Comparison of ENCODE assay signal across 7 mouse cellular contexts in genomic region chr7:126474486-126474955, GRCm38 (mm10). TPM values are rescaled to one million over a fixed set of nuclear protein-coding genes. Genes with fewer than 3 reads are reported as not detected.
DNase-seq lines count a peak whose midpoint lies in the region; ATAC-seq and TF ChIP-seq lines count a peak whose summit lies in the region.

No protein-coding gene starts in this region.

- H3K4me3 ChIP-seq in lung, adult 2 months (replicated peaks; ENCODE audit: extremely low read depth, low read depth, low read length), result peak overlapping the region; percentile 85
- peak overlapping the region; percentile 94 for H3K4me3 ChIP-seq in bone marrow macrophage, adult 2 months (ENCODE audit: insufficient read depth, low read length)
- H3K4me3 ChIP-seq in forebrain, embryonic 14.5 days (ENCODE audit: low read depth, low read length), result peak overlapping the region; percentile 93
- H3K4me3 ChIP-seq in limb, embryonic 11.5 days (ENCODE audit: low read depth, low read length), result peak overlapping the region; percentile 70
- H3K4me3 ChIP-seq in neural tube, embryonic 14.5 days (ENCODE audit: low read depth, low read length), result peak overlapping the region; percentile 83

- TF ChIP-seq CTCF in lung, adult 2 months (IDR thresholded peaks at IDR 0.05; ENCODE audit: insufficient read depth, low read length), result no peak
- no peak for TF ChIP-seq CTCF in bone marrow macrophage, adult 2 months (IDR thresholded peaks at IDR 0.05; ENCODE audit: low read depth, low read length)

- H3K27ac ChIP-seq in bone marrow macrophage, adult 2 months (ENCODE audit: insufficient read depth, low read depth, low read length), result 0 out of 2 replicates have a peak overlapping the region, but pooled peaks have one; percentile 15
- peak overlapping the region; percentile 94 for H3K27ac ChIP-seq in forebrain, embryonic 14.5 days (ENCODE audit: low read depth, low read length)
- H3K27ac ChIP-seq in limb, embryonic 11.5 days (replicated peaks; ENCODE audit: low read depth, low read length), result no peak overlapping the region
- H3K27ac ChIP-seq in neural tube, embryonic 14.5 days (ENCODE audit: low read depth, low read length), result peak overlapping the region; percentile 91

- TF ChIP-seq POLR2A in lung, adult 2 months (IDR thresholded peaks at IDR 0.05; ENCODE audit: borderline replicate concordance, extremely low read depth, low read depth, low read length), result no peak
- TF ChIP-seq POLR2A in bone marrow macrophage, adult 2 months (IDR thresholded peaks at IDR 0.05; ENCODE audit: borderline replicate concordance, low read depth, low read length), result no peak

- H3K9me3 ChIP-seq in forebrain, embryonic 14.5 days (replicated peaks; ENCODE audit: control insufficient read depth, low read length), result no peaks in the 10 kb centered on the region
- H3K9me3 ChIP-seq in limb, embryonic 11.5 days (ENCODE audit: control insufficient read depth, low read length), result no peaks in the 10 kb centered on the region
- no peaks in the 10 kb centered on the region for H3K9me3 ChIP-seq in neural tube, embryonic 14.5 days (ENCODE audit: control insufficient read depth, low read length)

- peak; percentile 52 for ATAC-seq in forebrain, embryonic 14.5 days
- ATAC-seq in limb, embryonic 11.5 days (ENCODE audit: insufficient number of reproducible peaks, low FRiP score, low TSS enrichment, low read depth), result peak; percentile 60
- ATAC-seq in neural tube, embryonic 14.5 days (ENCODE audit: low read depth), result peak; percentile 21

- peak overlapping the region; percentile 99 for H3K9ac ChIP-seq in forebrain, embryonic 14.5 days (ENCODE audit: low read length)
- peak overlapping the region; percentile 80 for H3K9ac ChIP-seq in limb, embryonic 11.5 days (ENCODE audit: low read length)
- H3K9ac ChIP-seq in neural tube, embryonic 14.5 days (replicated peaks; ENCODE audit: low read depth, low read length), result peak overlapping the region; percentile 96

- peaks cover 6% of the 10 kb centered on the region for H3K4me1 ChIP-seq in lung, adult 2 months (ENCODE audit: control insufficient read depth, insufficient read depth, low read length)
- peaks cover 17% of the 10 kb centered on the region for H3K4me1 ChIP-seq in bone marrow macrophage, adult 2 months (ENCODE audit: control insufficient read depth, insufficient read depth, low read length)
- H3K4me1 ChIP-seq in forebrain, embryonic 14.5 days (ENCODE audit: control insufficient read depth, insufficient read depth, low read length), result peaks cover 7% of the 10 kb centered on the region; the same call in 1 of the 2 replicates
- H3K4me1 ChIP-seq in limb, embryonic 11.5 days (ENCODE audit: control insufficient read depth, insufficient read depth, low read length), result peaks cover 6% of the 10 kb centered on the region
- peaks cover 16% of the 10 kb centered on the region for H3K4me1 ChIP-seq in neural tube, embryonic 14.5 days (ENCODE audit: control insufficient read depth, insufficient read depth, low read length)

- WGBS in lung, adult 2 months, result 2% methylated on average over 27 of the region's 27 CpGs
- 2% methylated on average over 26 of the region's 27 CpGs for WGBS in forebrain, embryonic 14.5 days
- WGBS in limb, embryonic 11.5 days, result 1% methylated on average over 27 of the region's 27 CpGs
- 2% methylated on average over 27 of the region's 27 CpGs for WGBS in neural tube, embryonic 14.5 days

- H3K4me2 ChIP-seq in forebrain, embryonic 14.5 days (ENCODE audit: low read length), result peak overlapping the region; percentile 90
- peak overlapping the region; percentile 74 for H3K4me2 ChIP-seq in limb, embryonic 11.5 days (ENCODE audit: low read depth, severe bottlenecking)
- H3K4me2 ChIP-seq in neural tube, embryonic 14.5 days (ENCODE audit: low read depth, low read length), result peak overlapping the region; percentile 87

- peaks cover 33% of the 10 kb centered on the region for H3K36me3 ChIP-seq in forebrain, embryonic 14.5 days (ENCODE audit: control insufficient read depth, insufficient read depth, low read length)
- H3K36me3 ChIP-seq in limb, embryonic 11.5 days (ENCODE audit: control insufficient read depth, insufficient read depth, low read length), result peaks cover 8% of the 10 kb centered on the region; the same call in 1 of the 2 replicates
- peaks cover 18% of the 10 kb centered on the region for H3K36me3 ChIP-seq in neural tube, embryonic 14.5 days (ENCODE audit: control insufficient read depth, insufficient read depth, low read length)

- peak; percentile 44 for DNase-seq in lung, adult 2 months
- no peak for DNase-seq in lung, postnatal 4 days
- DNase-seq in forebrain, embryonic 14.5 days (ENCODE audit: low spot score), result no peak
- DNase-seq in limb, embryonic 11.5 days (ENCODE audit: low spot score), result no peak
- no peak for DNase-seq in right cerebral cortex, postnatal 4 days

- H3K27me3 ChIP-seq in forebrain, embryonic 14.5 days (replicated peaks; ENCODE audit: control insufficient read depth, insufficient read depth, low read length), result no peaks in the 10 kb centered on the region
- no peaks in the 10 kb centered on the region for H3K27me3 ChIP-seq in limb, embryonic 11.5 days (ENCODE audit: control insufficient read depth, insufficient read depth, low read length)
- no peaks in the 10 kb centered on the region for H3K27me3 ChIP-seq in neural tube, embryonic 14.5 days (ENCODE audit: control insufficient read depth, insufficient read depth, low read length)

RNA-seq across cellular contexts. Expression of gene Sh2b1, which starts 0.7 kb away (rescaled TPM):
- 58.1 and 62.4 TPM in 2 replicates for polyA plus RNA-seq in lung, adult 2 months (2012; rRNA removed)
- 26.1 and 27.6 TPM in 2 replicates for polyA plus RNA-seq in bone marrow macrophage, adult 2 months (2012; ENCODE audit: insufficient read depth, insufficient read length, missing spikeins)
- 49.2 and 59.5 TPM in 2 replicates for polyA plus RNA-seq in forebrain, embryonic 14.5 days (2014; fragmentation: Nextera tagmentation; extraction: Ambion mirVana)
- 50.7 and 51.3 TPM in 2 replicates for polyA plus RNA-seq in limb, embryonic 11.5 days (2014; fragmentation: Nextera tagmentation; extraction: Ambion mirVana)
- 59.5 and 61.1 TPM in 2 replicates for polyA plus RNA-seq in neural tube, embryonic 14.5 days (2014; fragmentation: Nextera tagmentation; extraction: Ambion mirVana)

RNA-seq across cellular contexts. Expression of gene Atp2a1, which starts 11.6 kb away (rescaled TPM):
- polyA plus RNA-seq in lung, adult 2 months (2012; rRNA removed), result 10.7 and 289 TPM in 2 replicates
- 0.25 and 1.4 TPM in 2 replicates for polyA plus RNA-seq in bone marrow macrophage, adult 2 months (2012; ENCODE audit: insufficient read depth, insufficient read length, missing spikeins)
- polyA plus RNA-seq in forebrain, embryonic 14.5 days (2014; fragmentation: Nextera tagmentation; extraction: Ambion mirVana), result 0.12 and 0.24 TPM in 2 replicates
- polyA plus RNA-seq in limb, embryonic 11.5 days (2014; fragmentation: Nextera tagmentation; extraction: Ambion mirVana), result 16.0 and 18.8 TPM in 2 replicates
- 0.79 and 1.1 TPM in 2 replicates for polyA plus RNA-seq in neural tube, embryonic 14.5 days (2014; fragmentation: Nextera tagmentation; extraction: Ambion mirVana)

RNA-seq across cellular contexts. Expression of gene Tufm, which starts 12.6 kb away (rescaled TPM):
- polyA plus RNA-seq in lung, adult 2 months (2012; rRNA removed), result 53.1 and 71.0 TPM in 2 replicates
- polyA plus RNA-seq in bone marrow macrophage, adult 2 months (2012; ENCODE audit: insufficient read depth, insufficient read length, missing spikeins), result 39.7 and 41.0 TPM in 2 replicates
- polyA plus RNA-seq in forebrain, embryonic 14.5 days (2014; fragmentation: Nextera tagmentation; extraction: Ambion mirVana), result 135 and 147 TPM in 2 replicates
- polyA plus RNA-seq in limb, embryonic 11.5 days (2014; fragmentation: Nextera tagmentation; extraction: Ambion mirVana), result 165 and 170 TPM in 2 replicates
- 133 and 137 TPM in 2 replicates for polyA plus RNA-seq in neural tube, embryonic 14.5 days (2014; fragmentation: Nextera tagmentation; extraction: Ambion mirVana)

RNA-seq across cellular contexts. Expression of gene Atxn2l, which starts 28.7 kb away (rescaled TPM):
- polyA plus RNA-seq in lung, adult 2 months (2012; rRNA removed), result 152 and 216 TPM in 2 replicates
- polyA plus RNA-seq in bone marrow macrophage, adult 2 months (2012; ENCODE audit: insufficient read depth, insufficient read length, missing spikeins), result 128 and 131 TPM in 2 replicates
- polyA plus RNA-seq in forebrain, embryonic 14.5 days (2014; fragmentation: Nextera tagmentation; extraction: Ambion mirVana), result 36.5 and 46.3 TPM in 2 replicates
- 62.0 and 66.3 TPM in 2 replicates for polyA plus RNA-seq in limb, embryonic 11.5 days (2014; fragmentation: Nextera tagmentation; extraction: Ambion mirVana)
- 68.5 and 68.9 TPM in 2 replicates for polyA plus RNA-seq in neural tube, embryonic 14.5 days (2014; fragmentation: Nextera tagmentation; extraction: Ambion mirVana)

RNA-seq across cellular contexts. Expression of gene Rabep2, which starts 46.0 kb away (rescaled TPM):
- polyA plus RNA-seq in lung, adult 2 months (2012; rRNA removed), result 31.4 and 33.2 TPM in 2 replicates
- polyA plus RNA-seq in bone marrow macrophage, adult 2 months (2012; ENCODE audit: insufficient read depth, insufficient read length, missing spikeins), result 25.3 and 30.6 TPM in 2 replicates
- 15.6 and 21.4 TPM in 2 replicates for polyA plus RNA-seq in forebrain, embryonic 14.5 days (2014; fragmentation: Nextera tagmentation; extraction: Ambion mirVana)
- polyA plus RNA-seq in limb, embryonic 11.5 days (2014; fragmentation: Nextera tagmentation; extraction: Ambion mirVana), result 25.8 and 28.1 TPM in 2 replicates
- 19.8 and 22.3 TPM in 2 replicates for polyA plus RNA-seq in neural tube, embryonic 14.5 days (2014; fragmentation: Nextera tagmentation; extraction: Ambion mirVana)
